Mouse (Mus musculus): ENCODE results near the gene Bcl2l1.

The Bcl2l1 gene

GRCm38 (mm10) chr2:152767618-152768271 is 63.8 kb downstream of the Bcl2l1 start:
- no peak for DNase-seq

GRCm38 (mm10) chr2:152766387-152767123 is 65.0 kb downstream of the Bcl2l1 start:
- peak; percentile 80 for DNase-seq

GRCm38 (mm10) chr2:152765045-152765674 is 66.4 kb downstream of the Bcl2l1 start:
- no peak for DNase-seq

GRCm38 (mm10) chr2:152764172-152765044 is 67.1 kb downstream of the Bcl2l1 start:
- DNase-seq, result no peak

GRCm38 (mm10) chr2:152763310-152763709 is 68.2 kb downstream of the Bcl2l1 start:
- DNase-seq, result no peak

- no peak for DNase-seq
Measured at GRCm38 (mm10) chr2:152758351-152758750, 73.2 kb downstream of the Bcl2l1 start.

- DNase-seq, result no peak
Measured at GRCm38 (mm10) chr2:152757478-152757877, 74.0 kb downstream of the Bcl2l1 start.

GRCm38 (mm10) chr2:152756474-152757393 is 74.8 kb downstream of the Bcl2l1 start:
- no peak for DNase-seq

- DNase-seq, result no peak
Measured at GRCm38 (mm10) chr2:152753944-152754711, 77.4 kb downstream of the Bcl2l1 start, which contains the start of gene Cox4i2. Cox4i2 (plus strand) TSS chr2:152754173.

- DNase-seq, result no peak
Measured at GRCm38 (mm10) chr2:152742435-152742834, 89.1 kb downstream of the Bcl2l1 start.

GRCm38 (mm10) chr2:152741153-152742041 is 90.1 kb downstream of the Bcl2l1 start:
- DNase-seq, result no peak

GRCm38 (mm10) chr2:152740490-152740889 is 91.0 kb downstream of the Bcl2l1 start:
- no peak for DNase-seq

- no peak for DNase-seq
Measured at GRCm38 (mm10) chr2:152739842-152740260, 91.7 kb downstream of the Bcl2l1 start.

GRCm38 (mm10) chr2:152739031-152739841 is 92.3 kb downstream of the Bcl2l1 start:
- no peak for DNase-seq

GRCm38 (mm10) chr2:152738341-152738740 is 93.2 kb downstream of the Bcl2l1 start:
- DNase-seq, result no peak

- no peak for DNase-seq
Measured at GRCm38 (mm10) chr2:152737306-152738221, 94.0 kb downstream of the Bcl2l1 start.

GRCm38 (mm10) chr2:152736748-152737147 is 94.8 kb downstream of the Bcl2l1 start:
- no peak for DNase-seq

Data from right cerebral cortex, adult 18-20 months (tissue).